Mouse (Mus musculus) kidney, adult 2 months (tissue): ENCODE results near the gene Carmil3.

ENCODE experiments used
- CTCF ChIP-seq: fragments of 200-500 bp; conservative IDR thresholded peaks from 2 replicates; pipeline ENCODE4 v1.5.1; 2011; ENCODE audit warnings: low read depth, mild to moderate bottlenecking, control low read depth, low read length, moderate library complexity, mixed read lengths; ENCODE audit not compliant: insufficient read depth, insufficient read length
- POLR2A ChIP-seq: fragments of 200-500 bp; IDR thresholded peaks from one replicate; pipeline ENCODE4 v1.6.1; 2011; ENCODE audit warnings: low read depth, low read length, control low read depth

DNA sequence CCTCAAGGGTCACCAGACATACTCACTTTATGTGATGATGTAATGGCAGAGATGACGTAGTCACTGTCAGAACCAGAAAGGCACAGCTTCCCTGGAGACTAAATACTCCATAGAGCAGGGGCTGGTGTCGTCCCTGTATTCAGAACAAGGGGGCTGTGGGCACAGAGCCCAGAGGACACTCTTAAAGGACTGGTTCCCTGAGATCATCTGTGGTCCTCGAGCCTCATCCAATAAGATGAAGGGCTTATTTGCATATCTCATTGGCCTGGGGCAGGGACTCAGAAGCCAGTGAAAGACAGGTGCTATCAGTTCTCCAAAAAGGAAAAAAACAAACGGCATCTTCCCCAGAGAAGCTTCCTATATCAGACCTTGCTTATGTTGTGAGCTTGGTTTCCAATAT, 33.6 kb downstream of the Carmil3 start:
- TF ChIP-seq POLR2A (no peak), CTCF (no peak)
